Mouse (Mus musculus): ENCODE measurements around the gene Ptchd4.

Ptchd4 gene

GRCm38 (mm10) chr17:42315669-42316611 lies at the start of gene Ptchd4:
Ptchd4 (plus strand) TSS chr17:42315947.
- no peak for DNase-seq

GRCm38 (mm10) chr17:42276861-42277260 lies 38.9 kb upstream of the Ptchd4 start:
- no peak for DNase-seq

- no peak for DNase-seq
Observed at GRCm38 (mm10) chr17:42284391-42284790, 31.4 kb upstream of the Ptchd4 start.

- DNase-seq, result no peak
Observed at GRCm38 (mm10) chr17:42286255-42286654, 29.5 kb upstream of the Ptchd4 start.

- DNase-seq, result no peak
Observed at GRCm38 (mm10) chr17:42290341-42290740, 25.4 kb upstream of the Ptchd4 start.

- DNase-seq, result no peak
Observed at GRCm38 (mm10) chr17:42291793-42292192, 24.0 kb upstream of the Ptchd4 start.

- no peak for DNase-seq
Observed at GRCm38 (mm10) chr17:42297986-42298385, 17.8 kb upstream of the Ptchd4 start.

- no peak for DNase-seq
Observed at GRCm38 (mm10) chr17:42299681-42300080, 16.1 kb upstream of the Ptchd4 start.

GRCm38 (mm10) chr17:42303062-42303577 lies 12.6 kb upstream of the Ptchd4 start:
- DNase-seq, result no peak

- no peak for DNase-seq
Observed at GRCm38 (mm10) chr17:42304262-42304661, 11.5 kb upstream of the Ptchd4 start.

- no peak for DNase-seq
Observed at GRCm38 (mm10) chr17:42307001-42307400, 8.7 kb upstream of the Ptchd4 start.

GRCm38 (mm10) chr17:42310136-42310535 lies 5.6 kb upstream of the Ptchd4 start:
- DNase-seq, result no peak

GRCm38 (mm10) chr17:42316612-42316982 lies 850 bp downstream of the Ptchd4 start:
- DNase-seq, result no peak

- DNase-seq, result no peak
Observed at GRCm38 (mm10) chr17:42335787-42336186, 20.0 kb downstream of the Ptchd4 start.

GRCm38 (mm10) chr17:42336571-42336970 lies 20.8 kb downstream of the Ptchd4 start:
- no peak for DNase-seq

- DNase-seq, result no peak
Observed at GRCm38 (mm10) chr17:42346027-42346426, 30.3 kb downstream of the Ptchd4 start.

- DNase-seq, result no peak
Observed at GRCm38 (mm10) chr17:42358481-42358880, 42.7 kb downstream of the Ptchd4 start.

- DNase-seq, result no peak
Observed at GRCm38 (mm10) chr17:42363085-42363710, 47.5 kb downstream of the Ptchd4 start.

- no peak for DNase-seq
Observed at GRCm38 (mm10) chr17:42364716-42365115, 49.0 kb downstream of the Ptchd4 start.

- no peak for DNase-seq
Observed at GRCm38 (mm10) chr17:42374881-42375280, 59.1 kb downstream of the Ptchd4 start.

GRCm38 (mm10) chr17:42393086-42393485 lies 77.3 kb downstream of the Ptchd4 start:
- no peak for DNase-seq

GRCm38 (mm10) chr17:42395299-42395698 lies 79.6 kb downstream of the Ptchd4 start:
- DNase-seq, result no peak

GRCm38 (mm10) chr17:42418449-42418848 lies 102.7 kb downstream of the Ptchd4 start:
- DNase-seq, result no peak

- DNase-seq, result no peak
Observed at GRCm38 (mm10) chr17:42427961-42428360, 112.2 kb downstream of the Ptchd4 start.

All from B cell, adult 2 months (primary cell).